Mouse (Mus musculus): ENCODE measurements around the gene Gm20458.

GRCm38 (mm10) chr2:164436215-164436913 lies 24.4 kb upstream of the Gm20458 start:
- no peak for TF ChIP-seq CTCF (IDR thresholded peaks at IDR 0.05; ENCODE audit: low read depth, low read length)
- no peak for TF ChIP-seq POLR2A (IDR thresholded peaks at IDR 0.05; ENCODE audit: borderline replicate concordance, low read depth, low read length)
